In the genomic region with DNA sequence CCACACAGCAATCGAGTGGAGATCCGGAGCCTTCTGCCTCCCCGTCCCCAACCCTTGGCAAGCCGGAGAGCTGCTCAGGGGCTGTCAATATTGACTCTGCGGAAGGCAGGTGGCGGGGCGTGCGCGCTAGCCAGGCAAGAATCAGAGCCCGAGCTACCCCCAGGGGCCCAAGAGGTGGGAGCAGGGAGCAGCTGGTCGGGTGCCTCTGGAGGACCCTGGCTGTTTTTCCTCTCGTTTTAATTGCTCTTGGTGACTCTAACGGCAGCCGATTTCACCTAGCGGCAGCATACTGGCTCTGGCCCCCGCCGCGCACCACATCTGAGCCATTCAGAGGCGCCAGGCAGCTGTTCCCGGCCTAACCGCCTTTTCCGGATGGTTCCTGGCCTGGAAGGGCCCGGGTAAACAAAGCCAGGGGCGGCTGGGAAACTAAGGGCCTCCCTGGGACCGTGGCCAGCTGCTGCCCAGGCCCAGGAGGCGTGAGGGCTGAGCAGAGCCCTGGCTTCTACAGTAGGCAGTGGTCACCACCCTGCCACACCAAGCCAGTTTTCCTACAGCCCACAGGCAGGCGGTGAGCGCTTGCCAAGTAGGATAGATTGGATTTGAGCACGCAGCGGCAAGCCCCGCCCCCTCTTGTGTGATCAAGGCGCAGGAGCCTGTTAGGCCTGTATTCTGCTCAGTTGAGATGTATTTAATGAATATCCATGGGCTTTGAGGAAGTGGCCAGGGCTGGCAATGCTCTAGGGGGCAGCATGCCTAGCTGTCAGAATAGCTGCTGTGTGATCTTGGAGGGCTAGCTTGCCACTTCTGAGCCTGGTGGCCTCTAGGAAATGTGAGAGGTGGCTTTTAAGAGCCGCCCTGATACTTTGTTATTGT, we compare ENCODE assay signal across 8 mouse cellular contexts.
DNase-seq lines count a peak whose midpoint lies in the region; ATAC-seq lines count a peak whose summit lies in the region.

No protein-coding gene starts in this region.

- peak overlapping the region; percentile 53 for H3K9ac ChIP-seq in hindbrain, embryonic 11.5 days (ENCODE audit: low read depth, low read length)

- peak overlapping the region; percentile 28 for H3K4me2 ChIP-seq in hindbrain, embryonic 11.5 days (replicated peaks; ENCODE audit: low read depth, low read length)

- DNase-seq in Muller cell, postnatal 12 days (ENCODE audit: inconsistent ontology term): peak; percentile 95
- DNase-seq in cerebellum, postnatal 10 days: peak; percentile 86 to 88
- peak; percentile 57 to 72 for DNase-seq in frontal cortex, postnatal 36 days (ENCODE audit: low spot score in 2 of 2)
- peak; percentile 86 for DNase-seq in hindbrain, embryonic 11.5 days (ENCODE audit: low spot score)
- DNase-seq in layer of hippocampus, postnatal 14 days (ENCODE audit: low spot score in 2 of 2): peak; percentile 73 to 75
- DNase-seq in right cerebral cortex, postnatal 25 days: peak; percentile 53

- H3K36me3 ChIP-seq in hindbrain, embryonic 11.5 days (ENCODE audit: control insufficient read depth, insufficient read depth, low read length): no peaks in the 10 kb centered on the region

- peak overlapping the region; percentile 98 for H3K27ac ChIP-seq in hindbrain, embryonic 11.5 days (ENCODE audit: low read depth, low read length)

- H3K4me1 ChIP-seq in hindbrain, embryonic 11.5 days (replicated peaks; ENCODE audit: control insufficient read depth, insufficient read depth, low read length): peaks cover 41% of the 10 kb centered on the region

- H3K9me3 ChIP-seq in hindbrain, embryonic 11.5 days (ENCODE audit: control insufficient read depth, low read length): no peaks in the 10 kb centered on the region

- H3K4me3 ChIP-seq in hindbrain, embryonic 11.5 days (ENCODE audit: low read depth, low read length): no peak overlapping the region

- H3K27me3 ChIP-seq in hindbrain, embryonic 11.5 days (ENCODE audit: control insufficient read depth, insufficient read depth, low read length): 0 out of 2 replicates have a peak, but pooled peaks cover 2% of the 10 kb centered on the region

- 4% methylated on average over 33 of the region's 33 CpGs for WGBS in hindbrain, embryonic 11.5 days

- peak; percentile 82 for ATAC-seq in hindbrain, embryonic 11.5 days (ENCODE audit: low FRiP score)
- ATAC-seq in megakaryocyte, adult 5-6 weeks (ENCODE audit: poor library complexity, severe bottlenecking): peak; percentile 87
- ATAC-seq in activated CD4-positive, CD25-positive, alpha-beta regulatory T cell, adult 4 months: no peak
